Mouse (Mus musculus) C2C12 (cell line): ENCODE data around the gene Gm10837. TPM values are rescaled to one million over a fixed set of nuclear protein-coding genes. Genes with fewer than 3 reads are reported as not detected.

Source experiments
- H3K27me3 ChIP-seq: one replicate; pipeline ENCODE4 v1.6.1; 2011; ENCODE audit not compliant: control insufficient read depth, insufficient read depth, insufficient read length
- H3K36me3 ChIP-seq: one replicate; pipeline ENCODE4 v1.6.1; 2011; ENCODE audit not compliant: control insufficient read depth, insufficient read depth
- H3K4me3 ChIP-seq: one replicate; pipeline ENCODE4 v1.5.1; 2011; ENCODE audit warnings: mild to moderate bottlenecking, control low read depth; ENCODE audit not compliant: poor library complexity, insufficient read depth, severe bottlenecking
- H3K79me2 ChIP-seq: one replicate; pipeline ENCODE4 v1.6.1; 2011; ENCODE audit not compliant: control insufficient read depth, insufficient read depth
- H3K79me3 ChIP-seq: one replicate; pipeline ENCODE4 v1.6.1; 2011; ENCODE audit warnings: low read depth, control low read depth
- H3ac ChIP-seq: one replicate; pipeline ENCODE3; 2011; ENCODE audit warnings: low read depth; ENCODE audit not compliant: control insufficient read depth, insufficient read length
- CEBPB ChIP-seq: IDR thresholded peaks from one replicate; pipeline ENCODE4 v1.6.1; 2011; ENCODE audit warnings: low read depth, mild to moderate bottlenecking, control low read depth, moderate library complexity
- CTCF ChIP-seq: IDR thresholded peaks from one replicate; pipeline ENCODE4 v1.5.1; 2011; ENCODE audit not compliant: control insufficient read depth, insufficient read depth, insufficient read length
- FOSL1 ChIP-seq: IDR thresholded peaks from one replicate; pipeline ENCODE4 v1.8.0; 2011; ENCODE audit warnings: mild to moderate bottlenecking, low read length; ENCODE audit not compliant: poor library complexity, insufficient read depth, severe bottlenecking
- MAX ChIP-seq: IDR thresholded peaks from one replicate; pipeline ENCODE4 v1.6.1; 2011; ENCODE audit warnings: mild to moderate bottlenecking, control low read depth
- MYOD1 ChIP-seq: IDR thresholded peaks from one replicate; pipeline ENCODE4 v1.6.1; 2011; ENCODE audit warnings: low read depth; ENCODE audit not compliant: control insufficient read depth, insufficient read length
- MYOG ChIP-seq: IDR thresholded peaks from one replicate; pipeline ENCODE4 v1.6.1; 2011; ENCODE audit not compliant: control insufficient read depth, insufficient read length; ENCODE audit errors: extremely low read depth
- USF1 ChIP-seq: IDR thresholded peaks from one replicate; pipeline ENCODE4 v1.6.1; 2011; ENCODE audit warnings: low read depth, mild to moderate bottlenecking, control low read depth, moderate library complexity
- polyA plus RNA-seq: library from polyadenylated mRNA; unstranded; fragments of >200 nt; fragmentation: generic; extraction: Trizol; gene quantifications from one replicate; pipeline ENCODE4 v1.2.1, GENCODE M21; 2012; ENCODE audit warnings: missing spikeins

Gene Gm10837
- polyA plus RNA-seq, 1 experiment = not detected

- peaks cover 7% of the 10 kb centered on the region for H3K79me2 ChIP-seq
- no peak overlapping the region for H3K4me3 ChIP-seq
- no peak overlapping the region for H3ac ChIP-seq
- H3K79me3 ChIP-seq = no peaks in the 10 kb centered on the region
- H3K36me3 ChIP-seq = no peaks in the 10 kb centered on the region
- H3K27me3 ChIP-seq = peaks cover 28% of the 10 kb centered on the region
- TF ChIP-seq CEBPB (no peak), USF1 (no peak), MYOD1 (no peak), CTCF (no peak), FOSL1 (no peak), MYOG (no peak), MAX (no peak)
These were observed 8.0 kb upstream of the Gm10837 start for GRCm38 (mm10) chr14:122482081-122483023.

- TF ChIP-seq CTCF (no peak), USF1 (no peak), MAX (no peak), MYOG (no peak), FOSL1 (no peak), MYOD1 (no peak), CEBPB (no peak)
- Histone ChIP-seq H3ac (no peak overlapping the region), H3K79me2 (peaks cover under 1% of the 10 kb centered on the region), H3K36me3 (no peaks in the 10 kb centered on the region), H3K79me3 (no peaks in the 10 kb centered on the region), H3K27me3 (peaks cover 28% of the 10 kb centered on the region), H3K4me3 (no peak overlapping the region)
These were observed 7.4 kb upstream of the Gm10837 start for GRCm38 (mm10) chr14:122483024-122483385.

GRCm38 (mm10) chr14:122483556-122484421 is 6.6 kb upstream of the Gm10837 start:
- H3K27me3 ChIP-seq = peaks cover 23% of the 10 kb centered on the region

GRCm38 (mm10) chr14:122484458-122484843 is 5.9 kb upstream of the Gm10837 start:
- Histone ChIP-seq H3K79me2 (no peaks in the 10 kb centered on the region), H3K27me3 (peaks cover 20% of the 10 kb centered on the region), H3K79me3 (no peaks in the 10 kb centered on the region), H3K4me3 (no peak overlapping the region), H3K36me3 (no peaks in the 10 kb centered on the region), H3ac (no peak overlapping the region)
- TF ChIP-seq CTCF = no peak
- no peak for TF ChIP-seq FOSL1
- no peak for TF ChIP-seq CEBPB
- no peak for TF ChIP-seq MYOG
- TF ChIP-seq MYOD1 = no peak
- TF ChIP-seq USF1 = no peak
- no peak for TF ChIP-seq MAX

More at GRCm38 (mm10) chr14:122483556-122484421, 6.6 kb upstream of the Gm10837 start:
- no peaks in the 10 kb centered on the region for H3K36me3 ChIP-seq
- no peaks in the 10 kb centered on the region for H3K79me2 ChIP-seq
- no peak overlapping the region for H3K4me3 ChIP-seq
- H3ac ChIP-seq = no peak overlapping the region
- TF ChIP-seq MYOD1 = no peak
- no peak for TF ChIP-seq MAX
- no peak for TF ChIP-seq CTCF
- no peak for TF ChIP-seq CEBPB
- no peak for TF ChIP-seq USF1
- TF ChIP-seq MYOG = no peak
- TF ChIP-seq FOSL1 = no peak
- no peaks in the 10 kb centered on the region for H3K79me3 ChIP-seq

- Histone ChIP-seq H3ac (no peak overlapping the region), H3K27me3 (peaks cover 20% of the 10 kb centered on the region), H3K79me2 (no peaks in the 10 kb centered on the region), H3K79me3 (no peaks in the 10 kb centered on the region), H3K36me3 (no peaks in the 10 kb centered on the region), H3K4me3 (no peak overlapping the region)
- TF ChIP-seq USF1 = no peak
- no peak for TF ChIP-seq MYOG
- TF ChIP-seq MAX = no peak
- TF ChIP-seq CEBPB = no peak
- TF ChIP-seq FOSL1 = no peak
- no peak for TF ChIP-seq MYOD1
- no peak for TF ChIP-seq CTCF
These were observed 5.4 kb upstream of the Gm10837 start for GRCm38 (mm10) chr14:122484844-122485551.
